Mouse (Mus musculus) liver, embryonic 12.5 days (tissue): ENCODE results near the gene Fmod. TPM values are rescaled to one million over a fixed set of nuclear protein-coding genes. Genes with fewer than 3 reads are reported as not detected.

Source experiments
- ATAC-seq: fragments of 200-750 bp; cut with Nextera tagmentation; 2 replicates; pipeline ENCODE4 v1.8.0; 2017; ENCODE audit warnings: moderate number of reproducible peaks, mild to moderate bottlenecking, moderate library complexity
- H3K27ac ChIP-seq: fragments of 300-500 bp; sonication (generic); 2 replicates; pipeline ENCODE4 v1.5.1; 2016; ENCODE audit warnings: mild to moderate bottlenecking
- H3K27me3 ChIP-seq: fragments of 300-500 bp; sonication (generic); replicated peaks from 2 replicates; pipeline ENCODE4 v1.6.1; 2016; ENCODE audit warnings: mild to moderate bottlenecking, moderate library complexity
- H3K36me3 ChIP-seq: fragments of 300-500 bp; sonication (generic); 2 replicates; pipeline ENCODE4 v1.6.1; 2016; ENCODE audit warnings: mild to moderate bottlenecking, moderate library complexity
- H3K4me1 ChIP-seq: fragments of 300-500 bp; sonication (generic); 2 replicates; pipeline ENCODE4 v1.6.1; 2016
- H3K4me2 ChIP-seq: fragments of 300-500 bp; sonication (generic); 2 replicates; pipeline ENCODE4 v1.6.1; 2016; ENCODE audit warnings: mild to moderate bottlenecking, moderate library complexity
- H3K4me3 ChIP-seq: fragments of 300-500 bp; sonication (generic); 2 replicates; pipeline ENCODE4 v1.5.1; 2016; ENCODE audit warnings: mild to moderate bottlenecking, moderate library complexity
- H3K9ac ChIP-seq: fragments of 300-500 bp; sonication (generic); 2 replicates; pipeline ENCODE4 v1.6.1; 2016; ENCODE audit warnings: mild to moderate bottlenecking, moderate library complexity
- H3K9me3 ChIP-seq: fragments of 300-500 bp; sonication (generic); replicated peaks from 2 replicates; pipeline ENCODE4 v1.6.1; 2016; ENCODE audit warnings: mild to moderate bottlenecking, moderate library complexity
- WGBS: fragments of 180-500 bp; shearing (Covaris S2); methylation state at CpG from one replicate; pipeline ENCODE4 v1.1.7; 2016; ENCODE audit not compliant: insufficient replicate concordance; 5-methylcytosine and 5-hydroxymethylcytosine counted together
- polyA plus RNA-seq: library from polyadenylated mRNA; unstranded; fragments of >200 nt; fragmentation: Nextera tagmentation; extraction: Ambion mirVana; gene quantifications from 2 replicates; pipeline ENCODE4 v1.2.1, GENCODE M21; 2016

Fmod gene
- polyA plus RNA-seq, 1 experiment from 2014 or later = 3.1 TPM

- H3K4me2 ChIP-seq = peak overlapping the region; percentile 73
- H3K4me1 ChIP-seq = peaks cover 84% of the 10 kb centered on the region
- peak overlapping the region; percentile 99 for H3K27ac ChIP-seq
- H3K36me3 ChIP-seq = peaks cover 38% of the 10 kb centered on the region
- H3K27me3 ChIP-seq = no peaks in the 10 kb centered on the region
- peak; percentile 68 for ATAC-seq
- peak overlapping the region; percentile 84 for H3K4me3 ChIP-seq
- H3K9ac ChIP-seq = peak overlapping the region; percentile 96
- WGBS = 3% methylated on average over 19 of the region's 19 CpGs
- no peaks in the 10 kb centered on the region for H3K9me3 ChIP-seq
Observed at GRCm38 (mm10) chr1:134078061-134078795, 41.2 kb downstream of the Fmod start.

GRCm38 (mm10) chr1:134078802-134079476 lies 41.9 kb downstream of the Fmod start, which contains the start of gene Btg2:
Gene Btg2 (minus strand): TSS chr1:134079120.
- ATAC-seq = peak; percentile 87
- Histone ChIP-seq H3K9me3 (no peaks in the 10 kb centered on the region), H3K4me1 (peaks cover 84% of the 10 kb centered on the region)

GRCm38 (mm10) chr1:134079477-134080163 lies 42.6 kb downstream of the Fmod start:
- Histone ChIP-seq H3K36me3 (peaks cover 32% of the 10 kb centered on the region), H3K9me3 (no peaks in the 10 kb centered on the region), H3K27me3 (no peaks in the 10 kb centered on the region), H3K4me3 (peak overlapping the region; percentile 84), H3K4me1 (peaks cover 84% of the 10 kb centered on the region), H3K4me2 (peak overlapping the region; percentile 73), H3K9ac (peak overlapping the region; percentile 96), H3K27ac (peak overlapping the region; percentile 88)
- no peak for ATAC-seq
- 7% methylated on average over 9 of the region's 9 CpGs for WGBS

More at GRCm38 (mm10) chr1:134078802-134079476, 41.9 kb downstream of the Fmod start, which contains the start of gene Btg2:
- peaks cover 38% of the 10 kb centered on the region for H3K36me3 ChIP-seq
- peak within 1 kb of the TSS; percentile 99 for H3K27ac ChIP-seq
- H3K27me3 ChIP-seq = no peaks in the 10 kb centered on the region
- H3K4me3 ChIP-seq = peak within 1 kb of the TSS; percentile 84
- peak within 1 kb of the TSS; percentile 96 for H3K9ac ChIP-seq
- H3K4me2 ChIP-seq = peak within 1 kb of the TSS; percentile 73
- under 1% methylated on average over 61 of the region's 62 CpGs for WGBS

GRCm38 (mm10) chr1:134080406-134080805 lies 43.4 kb downstream of the Fmod start:
- ATAC-seq = no peak

GRCm38 (mm10) chr1:134080881-134081450 lies 43.9 kb downstream of the Fmod start:
- H3K27ac ChIP-seq = peak overlapping the region; percentile 88
- peak overlapping the region; percentile 96 for H3K9ac ChIP-seq
- no peak for ATAC-seq
- H3K4me1 ChIP-seq = peaks cover 84% of the 10 kb centered on the region
- peak overlapping the region; percentile 73 for H3K4me2 ChIP-seq
- peaks cover 19% of the 10 kb centered on the region for H3K36me3 ChIP-seq
- H3K27me3 ChIP-seq = no peaks in the 10 kb centered on the region
- no peaks in the 10 kb centered on the region for H3K9me3 ChIP-seq
- H3K4me3 ChIP-seq = no peak overlapping the region
- WGBS = 74% methylated on average over 5 of the region's 5 CpGs

More at GRCm38 (mm10) chr1:134080406-134080805, 43.4 kb downstream of the Fmod start:
- H3K4me3 ChIP-seq = no peak overlapping the region
- peaks cover 24% of the 10 kb centered on the region for H3K36me3 ChIP-seq
- H3K9me3 ChIP-seq = no peaks in the 10 kb centered on the region
- H3K27me3 ChIP-seq = no peaks in the 10 kb centered on the region
- peak overlapping the region; percentile 96 for H3K9ac ChIP-seq
- WGBS = 50% methylated on average over 4 of the region's 4 CpGs
- H3K27ac ChIP-seq = peak overlapping the region; percentile 88
- H3K4me2 ChIP-seq = peak overlapping the region; percentile 73
- H3K4me1 ChIP-seq = peaks cover 84% of the 10 kb centered on the region

GRCm38 (mm10) chr1:134082987-134083516 lies 46.0 kb downstream of the Fmod start:
- Histone ChIP-seq H3K36me3 (no peaks in the 10 kb centered on the region), H3K4me2 (peak overlapping the region; percentile 56), H3K27ac (peak overlapping the region; percentile 88), H3K27me3 (no peaks in the 10 kb centered on the region; the same call in 1 of the 2 replicates), H3K4me1 (peaks cover 88% of the 10 kb centered on the region), H3K4me3 (no peak overlapping the region), H3K9me3 (no peaks in the 10 kb centered on the region), H3K9ac (peak overlapping the region; percentile 63)
- WGBS = 25% methylated on average over 11 of the region's 11 CpGs
- peak; percentile 68 for ATAC-seq

- Histone ChIP-seq H3K4me3 (no peak overlapping the region), H3K27ac (peak overlapping the region; percentile 88), H3K27me3 (no peaks in the 10 kb centered on the region; the same call in 1 of the 2 replicates), H3K4me1 (peaks cover 94% of the 10 kb centered on the region), H3K36me3 (no peaks in the 10 kb centered on the region), H3K9ac (peak overlapping the region; percentile 63; the same call in 1 of the 2 replicates), H3K9me3 (no peaks in the 10 kb centered on the region), H3K4me2 (peak overlapping the region; percentile 56; the same call in 1 of the 2 replicates)
- WGBS = 63% methylated on average over 8 of the region's 8 CpGs
- ATAC-seq = no peak
Observed at GRCm38 (mm10) chr1:134083676-134084075, 46.6 kb downstream of the Fmod start.

GRCm38 (mm10) chr1:134084128-134084527 lies 47.1 kb downstream of the Fmod start:
- Histone ChIP-seq H3K27ac (peak overlapping the region; percentile 88), H3K4me2 (no peak overlapping the region), H3K9ac (peak overlapping the region; percentile 63; the same call in 1 of the 2 replicates), H3K4me1 (peaks cover 99% of the 10 kb centered on the region), H3K27me3 (no peaks in the 10 kb centered on the region; the same call in 1 of the 2 replicates), H3K4me3 (no peak overlapping the region), H3K36me3 (no peaks in the 10 kb centered on the region), H3K9me3 (no peaks in the 10 kb centered on the region)
- WGBS = 75% methylated on average over 3 of the region's 3 CpGs
- no peak for ATAC-seq

- peaks cover 91% of the 10 kb centered on the region for H3K4me1 ChIP-seq
- H3K9me3 ChIP-seq = no peaks in the 10 kb centered on the region
- no peak for ATAC-seq
- H3K27me3 ChIP-seq = no peaks in the 10 kb centered on the region; the same call in 1 of the 2 replicates
- peak overlapping the region; percentile 80 for H3K27ac ChIP-seq
- H3K9ac ChIP-seq = peak overlapping the region; percentile 66
- H3K4me2 ChIP-seq = peak overlapping the region; percentile 69
- WGBS = 45% methylated on average over 3 of the region's 3 CpGs
- no peak overlapping the region for H3K4me3 ChIP-seq
- no peaks in the 10 kb centered on the region for H3K36me3 ChIP-seq
Observed at GRCm38 (mm10) chr1:134086017-134086416, 49.0 kb downstream of the Fmod start.

GRCm38 (mm10) chr1:134086811-134087398 lies 49.9 kb downstream of the Fmod start:
- Histone ChIP-seq H3K9me3 (no peaks in the 10 kb centered on the region), H3K4me3 (peak overlapping the region; percentile 35), H3K4me1 (peaks cover 91% of the 10 kb centered on the region), H3K36me3 (no peaks in the 10 kb centered on the region), H3K27me3 (no peaks in the 10 kb centered on the region; the same call in 1 of the 2 replicates), H3K4me2 (peak overlapping the region; percentile 69), H3K9ac (peak overlapping the region; percentile 66), H3K27ac (peak overlapping the region; percentile 80)
- WGBS = 14% methylated on average over 16 of the region's 16 CpGs
- peak; percentile 71 for ATAC-seq

- Histone ChIP-seq H3K27me3 (no peaks in the 10 kb centered on the region; the same call in 1 of the 2 replicates), H3K36me3 (no peaks in the 10 kb centered on the region), H3K9ac (peak overlapping the region; percentile 45; the same call in 1 of the 2 replicates), H3K27ac (peak overlapping the region; percentile 75), H3K4me3 (no peak overlapping the region), H3K9me3 (no peaks in the 10 kb centered on the region), H3K4me1 (peaks cover 88% of the 10 kb centered on the region), H3K4me2 (peak overlapping the region; percentile 22)
- ATAC-seq = no peak
- WGBS = 61% methylated on average over 7 of the region's 7 CpGs
Observed at GRCm38 (mm10) chr1:134089074-134089473, 52.0 kb downstream of the Fmod start.
